Mouse (Mus musculus): ENCODE measurements around the gene Tmem256.
"Not testable (repeated sequence)": the region's sequence is repeated elsewhere in the genome, so short reads cannot be mapped to it uniquely, and the experiment has no call there.

Tmem256 gene

DNA sequence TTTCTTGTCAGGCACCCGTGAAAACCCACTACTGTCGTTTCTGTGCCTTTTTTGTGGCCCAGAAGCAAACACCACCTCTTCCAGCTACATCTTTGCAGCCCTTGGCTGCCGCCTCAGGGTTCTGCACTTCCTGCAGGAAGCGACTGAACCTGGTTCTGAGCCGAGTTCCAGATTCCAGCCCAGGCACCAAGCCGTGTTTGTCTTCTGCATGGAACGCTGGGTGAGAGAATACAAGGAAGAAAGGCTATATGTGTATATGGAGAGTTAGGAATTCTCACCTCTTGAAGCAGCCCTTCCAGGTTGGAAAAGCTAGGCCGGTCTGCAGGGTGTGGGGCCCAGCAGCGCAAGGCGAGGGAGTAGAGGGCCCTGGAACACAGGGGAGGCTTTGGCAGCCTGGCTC is 16.4 kb downstream of the Tmem256 start:
- DNase-seq (ENCODE audit: low spot score) = no peak

GRCm38 (mm10) chr11:69855347-69855746 is 17.0 kb downstream of the Tmem256 start:
- no peak for DNase-seq (ENCODE audit: low spot score)

GRCm38 (mm10) chr11:69858113-69858998 is 20.0 kb downstream of the Tmem256 start, which contains the start of gene Tnk1:
Gene Tnk1 (minus strand): TSS chr11:69858730.
- no peak for DNase-seq (ENCODE audit: low spot score)

GRCm38 (mm10) chr11:69863729-69864128 is 25.4 kb downstream of the Tmem256 start:
- not testable (repeated sequence) for DNase-seq (ENCODE audit: low spot score)

DNA sequence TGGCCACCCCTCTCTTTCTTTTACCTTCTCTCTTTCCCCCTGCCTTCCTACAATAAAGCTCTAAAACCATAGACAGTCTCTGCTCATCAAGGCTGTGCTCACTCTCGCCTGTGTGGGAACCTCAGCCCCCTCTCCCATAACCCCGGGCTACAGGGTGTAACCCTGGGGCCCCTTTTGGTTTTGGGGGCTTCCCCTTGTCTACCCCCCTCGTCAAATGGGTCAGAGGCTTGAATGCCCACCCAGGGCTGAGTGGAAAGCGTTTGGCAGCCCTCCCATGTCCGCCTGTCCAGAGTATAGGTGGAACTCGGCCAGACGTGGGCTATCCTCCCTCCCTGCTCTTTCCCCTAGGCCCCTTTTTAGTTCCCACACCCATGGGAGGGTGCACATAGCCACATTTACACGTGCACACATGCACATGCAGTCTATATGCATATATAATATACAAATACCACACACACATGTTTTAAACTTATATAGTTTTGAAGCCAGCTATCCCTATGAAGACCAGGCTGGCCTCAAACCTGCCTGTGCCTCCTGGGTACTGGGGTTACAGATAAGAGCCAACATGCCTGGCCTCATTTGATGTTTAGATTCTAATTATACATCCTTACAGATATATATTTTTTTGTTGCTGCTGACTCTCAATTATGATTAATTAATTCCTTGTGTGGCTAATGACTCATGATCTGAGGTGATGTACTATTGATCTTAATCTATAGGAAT is 26.0 kb downstream of the Tmem256 start:
- DNase-seq (ENCODE audit: low spot score) = no peak

DNA sequence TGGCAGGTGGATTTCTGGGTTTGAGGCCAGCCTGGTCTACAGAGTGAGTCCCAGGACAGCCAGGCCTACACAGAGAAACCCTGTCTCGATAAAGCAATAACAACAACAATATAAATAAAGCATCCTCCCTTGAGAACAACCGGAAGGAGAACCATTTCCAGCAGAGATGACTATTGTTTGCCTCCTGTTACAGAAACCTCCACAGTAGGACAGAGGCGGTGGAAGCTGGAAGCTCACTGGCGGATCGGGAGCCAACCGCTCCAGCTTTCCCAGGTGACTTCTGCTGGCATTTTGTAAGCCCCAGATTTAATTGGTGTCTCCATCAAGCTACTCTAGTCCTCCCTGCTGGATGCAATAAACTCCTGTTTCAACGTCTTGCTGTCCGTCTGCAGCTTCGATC is 27.2 kb downstream of the Tmem256 start:
- DNase-seq (ENCODE audit: low spot score) = no peak

- DNase-seq (ENCODE audit: low spot score) = no peak
These were observed 29.0 kb downstream of the Tmem256 start for GRCm38 (mm10) chr11:69867335-69867734.

GRCm38 (mm10) chr11:69870289-69871069 is 32.2 kb downstream of the Tmem256 start:
- DNase-seq (ENCODE audit: low spot score) = no peak

DNA sequence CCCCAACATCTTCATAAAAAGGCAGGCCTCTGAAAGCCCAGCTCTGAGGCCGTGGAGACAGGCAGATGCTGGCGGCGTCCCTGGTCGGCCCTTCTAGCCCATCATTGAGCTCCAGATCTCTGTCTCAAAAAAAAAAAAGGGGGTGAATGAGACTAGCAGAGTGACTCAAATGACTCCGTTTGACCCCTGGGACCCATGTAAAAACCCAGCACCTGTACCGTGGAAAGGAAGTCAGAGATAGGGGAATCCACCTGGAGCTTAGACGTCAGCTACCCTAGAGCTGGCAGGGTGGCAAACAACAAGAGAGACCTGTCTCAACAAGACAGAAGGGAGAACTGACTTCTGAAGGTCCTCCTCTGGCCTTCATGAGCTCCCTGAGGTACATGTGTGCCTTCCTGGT is 33.5 kb downstream of the Tmem256 start:
- DNase-seq (ENCODE audit: low spot score) = no peak

DNA sequence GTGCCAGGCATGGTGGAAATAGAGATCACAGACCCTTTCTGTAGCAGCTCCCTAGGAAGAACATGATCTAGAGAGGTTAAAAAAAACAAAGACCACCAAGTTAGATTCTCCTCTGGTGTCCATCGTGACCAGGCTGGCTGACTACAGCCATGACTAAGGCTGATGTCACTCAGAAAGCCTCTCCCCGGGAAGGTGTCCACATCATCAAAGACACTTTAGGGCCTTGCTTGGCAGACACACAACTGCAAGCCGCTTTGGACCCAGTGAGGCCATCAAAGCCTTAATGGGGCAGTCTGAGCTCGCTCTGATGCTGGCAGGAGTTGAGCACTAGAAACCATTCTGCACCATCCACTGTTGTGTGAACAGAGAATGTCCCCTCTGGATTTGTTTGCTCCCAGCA is 34.1 kb downstream of the Tmem256 start:
- no peak for DNase-seq (ENCODE audit: low spot score)

- DNase-seq (ENCODE audit: low spot score) = no peak
These were observed 37.9 kb downstream of the Tmem256 start for GRCm38 (mm10) chr11:69876186-69876585.

DNA sequence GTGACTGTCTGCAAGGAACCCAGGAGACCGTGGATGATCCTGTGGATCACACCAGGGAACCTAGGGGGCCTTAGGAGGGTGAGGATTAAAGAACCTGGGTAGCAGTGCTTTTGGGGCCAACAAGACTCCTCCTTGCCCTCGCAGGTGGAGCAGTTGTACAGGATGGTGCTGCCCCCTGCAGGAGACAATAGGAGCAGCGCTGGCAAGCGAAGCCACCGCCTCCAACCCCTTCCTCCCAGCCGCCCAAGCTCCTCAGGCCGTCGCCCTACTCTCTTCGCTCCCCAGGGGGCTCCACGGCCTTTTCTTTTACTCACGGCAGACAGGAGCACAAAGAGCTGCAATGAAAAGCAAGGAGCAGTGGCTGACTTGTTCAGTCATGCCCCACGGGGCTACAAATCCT is 38.6 kb downstream of the Tmem256 start:
- DNase-seq (ENCODE audit: low spot score) = peak; percentile 53

- no peak for DNase-seq (ENCODE audit: low spot score)
These were observed 39.6 kb downstream of the Tmem256 start, which contains the start of gene Tmem95 for GRCm38 (mm10) chr11:69877878-69878277. Gene Tmem95 (minus strand): TSS chr11:69878018.

DNA sequence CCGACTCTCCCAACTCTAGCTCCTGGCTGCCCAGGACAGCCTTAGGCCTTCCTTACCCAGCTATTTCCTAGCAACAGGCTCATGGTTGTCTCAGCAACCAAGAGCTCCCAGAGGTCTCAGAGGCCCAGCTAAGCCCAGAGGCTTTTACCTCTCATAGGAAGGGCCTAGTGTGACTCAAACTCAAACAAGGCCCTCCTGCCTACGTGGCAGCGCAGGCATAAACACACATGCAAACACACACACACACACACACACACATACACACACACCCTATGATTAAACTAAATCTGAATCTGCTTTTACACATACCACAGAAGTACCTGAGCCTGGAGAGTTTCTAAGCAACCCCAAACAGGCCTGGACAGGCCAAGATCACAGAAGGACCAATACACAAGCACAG is 40.1 kb downstream of the Tmem256 start:
- DNase-seq (ENCODE audit: low spot score) = no peak

- DNase-seq (ENCODE audit: low spot score) = no peak
These were observed 40.6 kb downstream of the Tmem256 start for GRCm38 (mm10) chr11:69878952-69879351.

DNA sequence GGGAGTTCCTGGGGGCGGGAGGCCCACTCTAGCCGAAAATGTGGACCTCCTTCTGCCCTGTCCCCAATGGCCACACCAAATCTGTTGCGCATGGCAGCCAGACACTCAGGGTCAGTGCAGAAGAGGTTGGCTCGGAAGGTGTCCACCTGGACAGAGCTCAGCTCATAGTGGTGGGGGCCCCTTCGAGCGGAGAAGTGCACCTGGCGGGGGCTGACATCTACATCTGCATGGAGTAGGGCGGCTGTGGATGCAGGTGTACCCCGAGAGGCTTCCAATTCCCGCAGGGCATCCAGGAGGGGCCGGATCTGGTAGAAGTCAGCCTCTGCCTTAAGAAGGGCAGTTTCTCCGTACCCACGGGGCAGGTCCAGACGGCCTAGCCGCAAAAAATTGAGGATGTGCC is 41.4 kb downstream of the Tmem256 start:
- no peak for DNase-seq (ENCODE audit: low spot score)

GRCm38 (mm10) chr11:69880506-69880852 is 42.2 kb downstream of the Tmem256 start:
- no peak for DNase-seq (ENCODE audit: low spot score)

DNA sequence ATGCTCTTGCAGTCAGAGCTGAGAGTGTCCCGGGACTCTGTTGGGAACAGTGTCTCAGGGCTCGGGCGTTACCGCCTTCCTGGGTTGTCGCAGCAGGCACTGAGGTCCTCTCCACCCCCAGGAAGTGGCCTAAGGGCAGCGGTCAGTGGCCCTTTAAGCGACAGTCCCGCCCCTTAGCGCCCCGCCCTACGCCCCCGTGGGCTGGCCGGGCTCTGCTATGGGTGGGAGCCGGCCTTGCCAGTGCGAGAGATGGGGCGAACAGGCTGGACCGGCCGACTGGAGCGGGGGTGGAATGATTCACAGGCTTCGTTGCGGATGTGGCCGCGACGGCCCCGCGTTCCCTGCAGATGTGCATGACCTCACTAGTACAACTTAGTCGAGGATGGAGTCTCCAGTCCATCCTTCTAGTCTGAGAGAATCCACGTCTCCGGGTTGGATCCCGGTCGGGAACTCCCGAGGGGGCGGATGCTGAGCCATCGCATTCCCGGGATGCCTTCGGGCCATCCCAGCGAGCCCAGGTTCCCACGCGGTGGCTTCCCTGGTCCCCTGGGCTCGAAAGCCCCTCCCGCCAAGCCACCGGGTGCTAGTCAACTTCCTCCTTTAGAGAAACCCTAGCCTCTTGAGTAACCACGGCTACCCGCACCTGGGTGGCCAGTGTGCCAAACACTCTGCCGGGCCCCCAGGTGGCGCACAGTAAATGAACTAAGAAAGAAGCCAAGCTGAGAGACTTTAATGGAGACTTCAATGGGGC is 42.7 kb downstream of the Tmem256 start, which contains the start of gene Kctd11:
Kctd11 (minus strand) TSS at position 554 of the 751 bp plus-strand sequence.
- no peak for DNase-seq (ENCODE audit: low spot score)

- DNase-seq (ENCODE audit: low spot score) = no peak
These were observed 43.7 kb downstream of the Tmem256 start for GRCm38 (mm10) chr11:69881787-69882670.

GRCm38 (mm10) chr11:69883066-69883465 is 44.8 kb downstream of the Tmem256 start:
- no peak for DNase-seq (ENCODE audit: low spot score)

Measured in layer of hippocampus, adult 9-10 months (tissue).